Mouse (Mus musculus) CH12.LX (cell line): ENCODE data around the gene Creb3l2. TPM values are rescaled to one million over a fixed set of nuclear protein-coding genes. Genes with fewer than 3 reads are reported as not detected.

Experiments
- DNase-seq: peaks from one replicate; pipeline ENCODE4 v3.0.0-alpha.2; 2013; ENCODE audit errors: extremely low read depth
- H3K27ac ChIP-seq: 2 replicates; pipeline ENCODE4 v1.5.1; 2012; ENCODE audit warnings: low read depth, mild to moderate bottlenecking, control low read depth, moderate library complexity; ENCODE audit not compliant: insufficient read depth
- H3K27me3 ChIP-seq: replicated peaks from 2 replicates; pipeline ENCODE3; 2012; ENCODE audit warnings: inconsistent platforms
- H3K36me3 ChIP-seq, 2 experiments: replicated peaks in 1 of 2; 2 replicates each; pipeline versions ENCODE3 to v1.6.1; 2012; ENCODE audit warnings: inconsistent platforms in 1 of 2, low read length in 1 of 2, mild to moderate bottlenecking in 1 of 2, mixed read lengths in 1 of 2, moderate library complexity in 1 of 2; ENCODE audit not compliant: control insufficient read depth in 1 of 2, insufficient read depth in 1 of 2
- H3K4me1 ChIP-seq, 2 experiments: 2 replicates each; pipeline ENCODE4 v1.6.1; 2012; ENCODE audit warnings: inconsistent platforms in 1 of 2, moderate library complexity in 1 of 2; ENCODE audit not compliant: insufficient read depth in 2 of 2, control insufficient read depth in 1 of 2
- H3K4me2 ChIP-seq: 2 replicates; pipeline ENCODE4 v1.6.1; 2012; ENCODE audit warnings: low read depth, mild to moderate bottlenecking, control low read depth; ENCODE audit not compliant: poor library complexity, insufficient read depth, severe bottlenecking
- H3K4me3 ChIP-seq, 3 experiments: fragments of 150-350 bp in 1 of 3; sonication (generic) in 1 of 3; replicated peaks in 1 of 3; 2 replicates each; pipeline versions ENCODE3 to v1.5.1; 2011 to 2012; ENCODE audit warnings: low read depth in 2 of 3, low read length in 2 of 3, mild to moderate bottlenecking in 2 of 3, moderate library complexity in 2 of 3, control low read depth in 1 of 3, improper control_type of control experiment in 1 of 3, inconsistent platforms in 1 of 3, mixed read lengths in 1 of 3; ENCODE audit not compliant: poor library complexity in 1 of 3
- H3K79me2 ChIP-seq: replicated peaks from 2 replicates; pipeline ENCODE4 v1.6.1; 2012; ENCODE audit warnings: mild to moderate bottlenecking, moderate library complexity; ENCODE audit not compliant: control insufficient read depth, poor library complexity, insufficient read depth, severe bottlenecking; ENCODE audit errors: extremely low read depth
- H3K9ac ChIP-seq: 2 replicates; pipeline ENCODE4 v1.6.1; 2012; ENCODE audit warnings: low read depth, mild to moderate bottlenecking, control low read depth, moderate library complexity; ENCODE audit not compliant: insufficient read depth
- H3K9me3 ChIP-seq: replicated peaks from 2 replicates; pipeline ENCODE3; 2012; ENCODE audit warnings: low read length, inconsistent platforms, mixed read lengths
- BHLHE40 ChIP-seq: IDR thresholded peaks from 2 replicates; pipeline ENCODE4 v1.6.1; 2011; ENCODE audit warnings: mild to moderate bottlenecking, low read depth, low read length, improper control_type of control experiment
- CHD1 ChIP-seq: IDR thresholded peaks from 2 replicates; pipeline ENCODE4 v1.6.1; 2012; ENCODE audit warnings: low read depth, low read length, improper control_type of control experiment, inconsistent platforms
- CTCF ChIP-seq, 2 experiments: IDR thresholded peaks in 1 of 2; conservative IDR thresholded peaks in 1 of 2; 2 replicates each; pipeline ENCODE4 v1.5.1; 2011 to 2012; ENCODE audit warnings: low read depth in 2 of 2, low read length in 2 of 2, improper control_type of control experiment in 1 of 2, inconsistent platforms in 1 of 2, mild to moderate bottlenecking in 1 of 2, moderate library complexity in 1 of 2
- E2F4 ChIP-seq: IDR thresholded peaks from 2 replicates; pipeline ENCODE4 v1.6.1; 2011; ENCODE audit warnings: low read depth, low read length, improper control_type of control experiment; ENCODE audit not compliant: insufficient replicate concordance
- ELF1 ChIP-seq: IDR thresholded peaks from 2 replicates; pipeline ENCODE4 v1.6.1; 2014; ENCODE audit warnings: low read depth, mild to moderate bottlenecking, inconsistent platforms, low read length, improper control_type of control experiment
- ETS1 ChIP-seq: conservative IDR thresholded peaks from 2 replicates; pipeline ENCODE4 v1.6.1; 2012; ENCODE audit warnings: low read depth, mild to moderate bottlenecking, inconsistent platforms, low read length, improper control_type of control experiment, moderate library complexity
- IRF4 ChIP-seq: IDR thresholded peaks from 2 replicates; pipeline ENCODE4 v1.6.1; 2014; ENCODE audit warnings: low read depth, mild to moderate bottlenecking, inconsistent platforms, low read length, improper control_type of control experiment
- JUN ChIP-seq: IDR thresholded peaks from 2 replicates; pipeline ENCODE4 v1.6.1; 2011; ENCODE audit warnings: low read depth, mild to moderate bottlenecking, low read length, improper control_type of control experiment, moderate library complexity; ENCODE audit not compliant: insufficient read depth
- JUND ChIP-seq: conservative IDR thresholded peaks from 2 replicates; pipeline ENCODE4 v1.6.1; 2011; ENCODE audit warnings: low read depth, low read length, improper control_type of control experiment
- MAFK ChIP-seq: IDR thresholded peaks from 2 replicates; pipeline ENCODE4 v1.6.1; 2011; ENCODE audit warnings: low read length, improper control_type of control experiment; ENCODE audit not compliant: insufficient replicate concordance
- MAX ChIP-seq: IDR thresholded peaks from 2 replicates; pipeline ENCODE4 v1.6.1; 2011; ENCODE audit warnings: low read length, improper control_type of control experiment
- MEF2A ChIP-seq: IDR thresholded peaks from 2 replicates; pipeline ENCODE4 v1.6.1; 2014; ENCODE audit warnings: low read depth, mild to moderate bottlenecking, inconsistent platforms, low read length, improper control_type of control experiment, borderline replicate concordance
- MXI1 ChIP-seq: IDR thresholded peaks from 2 replicates; pipeline ENCODE4 v1.6.1; 2011; ENCODE audit warnings: mild to moderate bottlenecking, low read depth, low read length, improper control_type of control experiment
- MYC ChIP-seq: IDR thresholded peaks from 2 replicates; pipeline ENCODE4 v1.6.1; 2011; ENCODE audit warnings: low read depth, mild to moderate bottlenecking, improper control_type of control experiment, low read length
- NELFE ChIP-seq: IDR thresholded peaks from 2 replicates; pipeline ENCODE4 v1.6.1; 2011; ENCODE audit warnings: low read depth, low read length, improper control_type of control experiment
- NRF1 ChIP-seq: IDR thresholded peaks from 2 replicates; pipeline ENCODE4 v1.6.1; 2014; ENCODE audit warnings: low read depth, mild to moderate bottlenecking, inconsistent platforms, low read length, improper control_type of control experiment, moderate library complexity
- PAX5 ChIP-seq: IDR thresholded peaks from 2 replicates; pipeline ENCODE4 v1.6.1; 2012; ENCODE audit warnings: low read length, inconsistent platforms, mixed read lengths
- POLR2A ChIP-seq: IDR thresholded peaks from 2 replicates; pipeline ENCODE4 v1.6.1; 2011; ENCODE audit warnings: low read depth, mild to moderate bottlenecking, improper control_type of control experiment, low read length
- RAD21 ChIP-seq: IDR thresholded peaks from 2 replicates; pipeline ENCODE4 v1.6.1; 2011; ENCODE audit warnings: low read depth, mild to moderate bottlenecking, low read length, improper control_type of control experiment, moderate library complexity
- RCOR1 ChIP-seq: conservative IDR thresholded peaks from 2 replicates; pipeline ENCODE4 v1.6.1; 2012; ENCODE audit warnings: low read depth, mild to moderate bottlenecking, inconsistent platforms, low read length, improper control_type of control experiment
- SMC3 ChIP-seq: IDR thresholded peaks from 2 replicates; pipeline ENCODE4 v1.6.1; 2011; ENCODE audit warnings: low read depth, low read length, improper control_type of control experiment
- TBP ChIP-seq: conservative IDR thresholded peaks from 2 replicates; pipeline ENCODE4 v1.6.1; 2011; ENCODE audit warnings: low read depth, low read length, improper control_type of control experiment
- TCF12 ChIP-seq: IDR thresholded peaks from 2 replicates; pipeline ENCODE4 v1.6.1; 2014; ENCODE audit warnings: low read depth, mild to moderate bottlenecking, inconsistent platforms, low read length, improper control_type of control experiment
- UBTF ChIP-seq: IDR thresholded peaks from 2 replicates; pipeline ENCODE4 v1.6.1; 2012; ENCODE audit warnings: low read depth, mild to moderate bottlenecking, inconsistent platforms, low read length, improper control_type of control experiment, moderate library complexity
- USF1 ChIP-seq: IDR thresholded peaks from 2 replicates; pipeline ENCODE4 v1.6.1; 2014; ENCODE audit warnings: low read depth, mild to moderate bottlenecking, inconsistent platforms, low read length, improper control_type of control experiment
- USF2 ChIP-seq: conservative IDR thresholded peaks from 2 replicates; pipeline ENCODE4 v1.6.1; 2011; ENCODE audit warnings: low read depth, low read length, improper control_type of control experiment
- ZC3H11A ChIP-seq: IDR thresholded peaks from 2 replicates; pipeline ENCODE4 v1.6.1; 2012; ENCODE audit warnings: low read depth, mild to moderate bottlenecking, inconsistent platforms, low read length, improper control_type of control experiment
- ZKSCAN1 ChIP-seq: IDR thresholded peaks from 2 replicates; pipeline ENCODE4 v1.6.1; 2012; ENCODE audit warnings: low read depth, inconsistent platforms, low read length, improper control_type of control experiment, borderline replicate concordance
- ZMIZ1 ChIP-seq: IDR thresholded peaks from 2 replicates; pipeline ENCODE4 v1.6.1; 2012; ENCODE audit warnings: low read depth, mild to moderate bottlenecking, inconsistent platforms, low read length, improper control_type of control experiment
- ZNF384 ChIP-seq: IDR thresholded peaks from 2 replicates; pipeline ENCODE4 v1.6.1; 2012; ENCODE audit warnings: low read depth, low read length, improper control_type of control experiment, inconsistent platforms
- dilution Hi-C: fragments of 300-500 bp; cut with MboI; formaldehyde crosslinking; loops from 2 replicates; pipeline ENCODE4 v1.14.3; 2020; ENCODE audit warnings: low sequenced_read_pairs; ENCODE audit not compliant: extremely low pct_unique_long_range_greater_than_20kb, extremely low pct_ligation_motif_present
- in situ Hi-C: fragments of 300-500 bp; cut with MboI; formaldehyde crosslinking; loops from 3 replicates; pipeline ENCODE4 v1.14.3; 2019; ENCODE audit warnings: low sequenced_read_pairs, low pct_ligation_motif_present, low pct_unique_long_range_greater_than_20kb, mixed read lengths
- polyA plus RNA-seq: library from polyadenylated mRNA; unstranded; fragments of >175 nt; gene quantifications from 2 replicates; pipeline ENCODE4 v1.2.1, GENCODE M21; 2012; ENCODE audit warnings: low read depth; ENCODE audit not compliant: insufficient read length
- total RNA-seq, 2 experiments: library from RNA; depleted of rRNA; stranded (reverse); fragments of 300-350 nt in 1 of 2; fragments of >200 nt in 1 of 2; gene quantifications; 2 replicates each; pipeline ENCODE4 v1.2.3; 2012 to 2014

Gene Creb3l2
- total and polyA plus RNA-seq, 3 experiments = 1.5 to 8.5 (median 7.0) TPM

DNA sequence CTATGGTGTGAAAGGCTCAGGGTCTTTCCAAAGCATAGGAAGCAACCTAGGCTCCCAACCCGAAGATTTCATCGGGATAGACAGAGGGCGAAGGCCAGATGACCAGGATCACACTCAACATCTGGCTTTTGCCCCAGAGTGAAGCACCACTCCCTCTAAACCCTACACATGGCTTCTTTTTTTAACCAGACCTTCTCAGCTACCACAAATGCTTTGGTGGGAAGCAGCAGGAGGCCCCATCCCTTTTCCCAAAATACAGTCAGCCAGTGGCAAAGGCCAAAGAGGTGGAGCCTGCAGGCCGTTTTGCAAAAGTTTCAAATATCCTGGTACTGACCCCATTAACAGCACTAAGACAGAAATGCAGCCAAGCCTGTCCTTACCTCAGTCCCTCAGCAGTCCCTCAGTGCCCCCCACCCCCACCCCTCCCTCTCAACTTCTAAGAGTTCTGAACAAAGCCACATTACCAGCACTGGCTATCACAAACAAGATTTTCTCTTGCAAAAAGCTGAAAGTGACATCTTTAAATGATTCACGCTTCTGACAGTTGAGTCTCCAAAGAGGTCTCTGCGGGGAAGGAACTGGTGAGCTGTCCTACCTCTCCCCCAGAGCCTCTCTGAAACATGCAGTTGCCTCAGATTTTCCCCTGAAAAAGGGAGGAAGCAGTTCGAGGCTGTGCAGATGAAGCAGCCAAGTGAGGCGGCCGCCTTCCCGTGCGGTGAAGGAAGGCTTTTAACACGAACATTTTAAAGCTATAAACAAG, 1.3 kb downstream of the Creb3l2 start:
- dilution Hi-C loops = no loop called here
- peak overlapping the region; percentile 90 to 95 (median 92) for H3K4me3 ChIP-seq

GRCm38 (mm10) chr6:37439676-37440490, 2.1 kb downstream of the Creb3l2 start:
- dilution Hi-C loops (no loop called here), in situ Hi-C loops (loop anchor here (5.0 to 10.0 kb wide), 3 partner anchors 83 to 385 kb away; no protein-coding TSS in a partner anchor)
- Histone ChIP-seq H3K4me2 (peak overlapping the region; percentile 78), H3K27me3 (no peaks in the 10 kb centered on the region), H3K4me3 (peak overlapping the region; percentile 90 to 95 (median 92)), H3K4me1 (peaks cover 4 to 47% of the 10 kb centered on the region in 2 experiments), H3K27ac (peak overlapping the region; percentile 65; the same call in 1 of the 2 replicates), H3K9me3 (no peaks in the 10 kb centered on the region), H3K36me3 (peaks cover 2 to 17% of the 10 kb centered on the region in 2 experiments), H3K9ac (peak overlapping the region; percentile 94), H3K79me2 (peaks cover 67% of the 10 kb centered on the region)
- DNase-seq = no peak
- no peak for TF ChIP-seq CTCF (conservative IDR thresholded peaks at IDR 0.05 in 1 of 2, IDR thresholded peaks at IDR 0.05 in 1 of 2; ENCODE audit: low read depth in 2 of 2, low read length in 2 of 2)
- peak; percentile 51; the same call in 1 of the 2 replicates for TF ChIP-seq MYC
- TF ChIP-seq ZC3H11A = no peak
- TF ChIP-seq JUND = no peak
- TF ChIP-seq POLR2A = peak; percentile 28; the same call in 1 of the 2 replicates
- TF ChIP-seq NELFE = 0 out of 2 replicates have a peak, but pooled peaks have one; percentile 26
- TF ChIP-seq UBTF = no peak
- no peak for TF ChIP-seq RAD21
- no peak for TF ChIP-seq IRF4
- peak; percentile 62; the same call in 1 of the 2 replicates for TF ChIP-seq ZNF384
- no peak for TF ChIP-seq ZMIZ1
- no peak for TF ChIP-seq PAX5
- TF ChIP-seq ZKSCAN1 = no peak
- 0 out of 2 replicates have a peak, but pooled peaks have one; percentile 54 for TF ChIP-seq TBP
- peak; percentile 60; the same call in 1 of the 2 replicates for TF ChIP-seq MXI1
- TF ChIP-seq JUN = no peak
- no peak for TF ChIP-seq USF2
- no peak for TF ChIP-seq USF1
- TF ChIP-seq MAFK = no peak
- no peak for TF ChIP-seq TCF12
- TF ChIP-seq MEF2A = no peak
- no peak for TF ChIP-seq RCOR1

More for the DNA sequence above, 1.3 kb downstream of the Creb3l2 start:
- Histone ChIP-seq H3K9me3 (peaks cover 4% of the 10 kb centered on the region), H3K27me3 (no peaks in the 10 kb centered on the region), H3K27ac (peak overlapping the region; percentile 65), H3K4me1 (peaks cover 4 to 41% of the 10 kb centered on the region in 2 experiments), H3K4me2 (peak overlapping the region; percentile 78), H3K79me2 (peaks cover 59% of the 10 kb centered on the region), H3K9ac (peak overlapping the region; percentile 94), H3K36me3 (peaks cover 2 to 9% of the 10 kb centered on the region in 2 experiments)
- DNase-seq = peak; percentile 68
- TF ChIP-seq CHD1 (peak; percentile 63), MEF2A (no peak), USF1 (no peak), ZMIZ1 (peak; percentile 19; the same call in 1 of the 2 replicates), JUND (no peak; the same call in 1 of the 2 replicates), BHLHE40 (no peak), MAX (no peak), JUN (no peak), ZNF384 (no peak), RCOR1 (no peak), ELF1 (no peak), IRF4 (no peak), ETS1 (0 out of 2 replicates have a peak, but pooled peaks have one; percentile 29), SMC3 (no peak; the same call in 1 of the 2 replicates), E2F4 (no peak), NRF1 (no peak)
- in situ Hi-C loops = loop anchor here (5.0 to 10.0 kb wide), 3 partner anchors 83 to 386 kb away; no protein-coding TSS in a partner anchor
